Mouse (Mus musculus) lung, postnatal 0 days (tissue): ENCODE results near the gene Palld. TPM values are rescaled to one million over a fixed set of nuclear protein-coding genes. Genes with fewer than 3 reads are reported as not detected.

Source experiments
- ATAC-seq: fragments of 200-750 bp; cut with Nextera tagmentation; 2 replicates; pipeline ENCODE4 v1.8.0; 2017; ENCODE audit warnings: moderate library complexity
- DNase-seq: peaks from one replicate; pipeline ENCODE4 v3.0.0-alpha.2; 2016; ENCODE audit warnings: low spot score
- H3K27ac ChIP-seq: fragments of 300-500 bp; sonication (generic); 2 replicates; pipeline ENCODE4 v1.5.1; 2014; ENCODE audit warnings: antibody characterized with exemption, mild to moderate bottlenecking, low read length, mixed read lengths
- H3K27me3 ChIP-seq: fragments of 300-500 bp; sonication (generic); replicated peaks from 2 replicates; pipeline ENCODE4 v1.6.1; 2014; ENCODE audit warnings: low read length, mixed read lengths; ENCODE audit not compliant: insufficient read depth
- H3K36me3 ChIP-seq: fragments of 300-500 bp; sonication (generic); 2 replicates; pipeline ENCODE4 v1.6.1; 2014; ENCODE audit warnings: low read length, mixed read lengths; ENCODE audit not compliant: insufficient read depth
- H3K4me1 ChIP-seq: fragments of 300-500 bp; sonication (generic); 2 replicates; pipeline ENCODE4 v1.6.1; 2014; ENCODE audit warnings: antibody characterized with exemption, low read depth, low read length, mixed read lengths; ENCODE audit not compliant: insufficient read depth
- H3K4me2 ChIP-seq: fragments of 300-500 bp; sonication (generic); replicated peaks from 2 replicates; pipeline ENCODE4 v1.6.1; 2014; ENCODE audit warnings: low read depth, mild to moderate bottlenecking, low read length, moderate library complexity, mixed read lengths
- H3K4me3 ChIP-seq: fragments of 300-500 bp; sonication (generic); 2 replicates; pipeline ENCODE4 v1.5.1; 2014; ENCODE audit warnings: low read depth, low read length
- H3K9ac ChIP-seq: fragments of 300-500 bp; sonication (generic); replicated peaks from 2 replicates; pipeline ENCODE4 v1.6.1; 2014; ENCODE audit warnings: low read depth, mild to moderate bottlenecking
- H3K9me3 ChIP-seq: fragments of 300-500 bp; sonication (generic); 2 replicates; pipeline ENCODE4 v1.6.1; 2016; ENCODE audit warnings: low read length, mixed read lengths
- CTCF ChIP-seq: IDR thresholded peaks from 2 replicates; pipeline ENCODE4 v1.5.1; 2016; ENCODE audit warnings: antibody characterized with exemption, mild to moderate bottlenecking
- EP300 ChIP-seq: IDR thresholded peaks from 2 replicates; pipeline ENCODE4 v1.6.1; 2016; ENCODE audit warnings: antibody characterized with exemption, mild to moderate bottlenecking, control low read depth
- WGBS: fragments of 180-500 bp; shearing (Covaris S2); extraction: QIAGEN DNeasy Blood & Tissue Kit; methylation state at CpG from one replicate; pipeline ENCODE4 v1.1.7; 2014; 5-methylcytosine and 5-hydroxymethylcytosine counted together
- polyA plus RNA-seq: library from polyadenylated mRNA; unstranded; fragments of >200 nt; fragmentation: Nextera tagmentation; extraction: Ambion mirVana; gene quantifications from 2 replicates; pipeline ENCODE4 v1.2.1, GENCODE M21; 2015

Palld gene
- polyA plus RNA-seq, 1 experiment from 2014 or later: 130 TPM

GRCm38 (mm10) chr8:61847494-61847893 is 55.0 kb downstream of the Palld start:
- Histone ChIP-seq H3K27me3 (no peaks in the 10 kb centered on the region), H3K4me2 (no peak overlapping the region), H3K36me3 (no peaks in the 10 kb centered on the region), H3K9me3 (no peaks in the 10 kb centered on the region), H3K4me3 (no peak overlapping the region), H3K4me1 (no peaks in the 10 kb centered on the region), H3K9ac (no peak overlapping the region), H3K27ac (no peak overlapping the region)
- DNase-seq (peak; percentile 32), ATAC-seq (no peak)
- no peak for TF ChIP-seq CTCF
- TF ChIP-seq EP300: no peak
- 70% methylated on average over 5 of the region's 5 CpGs for WGBS

- Histone ChIP-seq H3K36me3 (no peaks in the 10 kb centered on the region), H3K4me2 (no peak overlapping the region), H3K9ac (no peak overlapping the region), H3K9me3 (no peaks in the 10 kb centered on the region), H3K27me3 (no peaks in the 10 kb centered on the region), H3K27ac (no peak overlapping the region), H3K4me3 (no peak overlapping the region), H3K4me1 (no peaks in the 10 kb centered on the region)
- WGBS: 54% methylated on average over 2 of the region's 2 CpGs
- DNase-seq (peak; percentile 5), ATAC-seq (no peak)
- no peak for TF ChIP-seq EP300
Observed at GRCm38 (mm10) chr8:61844992-61845391, 57.5 kb downstream of the Palld start.

GRCm38 (mm10) chr8:61844575-61844974 is 57.9 kb downstream of the Palld start:
- H3K4me1 ChIP-seq: no peaks in the 10 kb centered on the region
- no peaks in the 10 kb centered on the region for H3K36me3 ChIP-seq
- WGBS: 34% methylated on average over 4 of the region's 4 CpGs
- TF ChIP-seq EP300 (no peak), CTCF (no peak)
- no peak overlapping the region for H3K27ac ChIP-seq
- no peaks in the 10 kb centered on the region for H3K27me3 ChIP-seq
- no peak overlapping the region for H3K9ac ChIP-seq
- DNase-seq (no peak), ATAC-seq (no peak)
- H3K4me3 ChIP-seq: no peak overlapping the region
- H3K9me3 ChIP-seq: no peaks in the 10 kb centered on the region
- H3K4me2 ChIP-seq: no peak overlapping the region

- 89% methylated on average over 8 of the region's 8 CpGs for WGBS
- no peak for DNase-seq
- H3K27ac ChIP-seq: no peak overlapping the region
- TF ChIP-seq CTCF (no peak), EP300 (no peak)
- H3K27me3 ChIP-seq: no peaks in the 10 kb centered on the region
- no peaks in the 10 kb centered on the region for H3K36me3 ChIP-seq
- no peaks in the 10 kb centered on the region for H3K4me1 ChIP-seq
- no peak for ATAC-seq
- H3K4me2 ChIP-seq: no peak overlapping the region
- no peak overlapping the region for H3K4me3 ChIP-seq
- no peak overlapping the region for H3K9ac ChIP-seq
- no peaks in the 10 kb centered on the region for H3K9me3 ChIP-seq
Observed at GRCm38 (mm10) chr8:61843776-61844175, 58.7 kb downstream of the Palld start.

GRCm38 (mm10) chr8:61833211-61833610 is 69.3 kb downstream of the Palld start:
- Histone ChIP-seq H3K4me2 (no peak overlapping the region), H3K9me3 (no peaks in the 10 kb centered on the region), H3K4me3 (no peak overlapping the region), H3K36me3 (no peaks in the 10 kb centered on the region), H3K9ac (no peak overlapping the region), H3K4me1 (no peaks in the 10 kb centered on the region), H3K27me3 (no peaks in the 10 kb centered on the region), H3K27ac (no peak overlapping the region)
- TF ChIP-seq CTCF (no peak), EP300 (no peak)
- 84% methylated on average over 3 of the region's 3 CpGs for WGBS
- DNase-seq (no peak), ATAC-seq (no peak)

- Histone ChIP-seq H3K27ac (no peak overlapping the region), H3K4me2 (no peak overlapping the region), H3K9me3 (no peaks in the 10 kb centered on the region), H3K36me3 (no peaks in the 10 kb centered on the region), H3K4me3 (no peak overlapping the region), H3K9ac (no peak overlapping the region), H3K27me3 (no peaks in the 10 kb centered on the region), H3K4me1 (no peaks in the 10 kb centered on the region)
- peak; percentile 48 for DNase-seq
- TF ChIP-seq CTCF (no peak), EP300 (peak; percentile 58; the same call in 1 of the 2 replicates)
- 43% methylated on average over 4 of the region's 4 CpGs for WGBS
- ATAC-seq: peak; percentile 35
Observed at GRCm38 (mm10) chr8:61831944-61832343, 70.5 kb downstream of the Palld start.

GRCm38 (mm10) chr8:61830821-61831220 is 71.7 kb downstream of the Palld start:
- DNase-seq (no peak), ATAC-seq (no peak)
- Histone ChIP-seq H3K36me3 (no peaks in the 10 kb centered on the region), H3K9ac (no peak overlapping the region), H3K4me3 (no peak overlapping the region), H3K27ac (no peak overlapping the region), H3K4me1 (no peaks in the 10 kb centered on the region), H3K27me3 (no peaks in the 10 kb centered on the region), H3K4me2 (no peak overlapping the region), H3K9me3 (no peaks in the 10 kb centered on the region)
- TF ChIP-seq CTCF (no peak), EP300 (no peak)
- 18% methylated on average over 6 of the region's 6 CpGs for WGBS
